Mouse (Mus musculus): ENCODE results near the gene Smarcd3. TPM values are rescaled to one million over a fixed set of nuclear protein-coding genes. Genes with fewer than 3 reads are reported as not detected.
"Not testable (repeated sequence)": the region's sequence is repeated elsewhere in the genome, so short reads cannot be mapped to it uniquely, and the experiment has no call there.

Gene Smarcd3
- total RNA-seq, 2 experiments from 2014 or later: not detected

GRCm38 (mm10) chr5:24586106-24586505, 38.1 kb downstream of the Smarcd3 start:
- 0 out of 2 replicates have a peak, but pooled peaks have one; percentile 4 for ATAC-seq (replicated peaks; ENCODE audit: low FRiP score, poor library complexity, severe bottlenecking)

GRCm38 (mm10) chr5:24578109-24578963, 45.9 kb downstream of the Smarcd3 start:
- ATAC-seq (replicated peaks; ENCODE audit: low FRiP score, poor library complexity, severe bottlenecking): no peak

GRCm38 (mm10) chr5:24577183-24577929, 46.9 kb downstream of the Smarcd3 start, which contains the start of gene Abcf2:
Gene Abcf2 (minus strand): TSS chr5:24577467.
- peak; percentile 97 for ATAC-seq (replicated peaks; ENCODE audit: low FRiP score, poor library complexity, severe bottlenecking)

- ATAC-seq (replicated peaks; ENCODE audit: low FRiP score, poor library complexity, severe bottlenecking): peak; percentile 37
Measured at GRCm38 (mm10) chr5:24576801-24577182, 47.4 kb downstream of the Smarcd3 start.

GRCm38 (mm10) chr5:24575948-24576347, 48.3 kb downstream of the Smarcd3 start:
- ATAC-seq (replicated peaks; ENCODE audit: low FRiP score, poor library complexity, severe bottlenecking): no peak

GRCm38 (mm10) chr5:24556709-24557108, 67.5 kb downstream of the Smarcd3 start, which contains the start of gene 4931409K22Rik:
Gene 4931409K22Rik (minus strand): TSS chr5:24556809.
- ATAC-seq (replicated peaks; ENCODE audit: low FRiP score, poor library complexity, severe bottlenecking): no peak

- ATAC-seq (replicated peaks; ENCODE audit: low FRiP score, poor library complexity, severe bottlenecking): not testable (repeated sequence)
Measured at GRCm38 (mm10) chr5:24555335-24555734, 68.9 kb downstream of the Smarcd3 start.

- no peak for ATAC-seq (replicated peaks; ENCODE audit: low FRiP score, poor library complexity, severe bottlenecking)
Measured at GRCm38 (mm10) chr5:24553621-24554244, 70.5 kb downstream of the Smarcd3 start.

GRCm38 (mm10) chr5:24551317-24551688, 72.9 kb downstream of the Smarcd3 start:
- no peak for ATAC-seq (replicated peaks; ENCODE audit: low FRiP score, poor library complexity, severe bottlenecking)

- no peak for ATAC-seq (replicated peaks; ENCODE audit: low FRiP score, poor library complexity, severe bottlenecking)
Measured at GRCm38 (mm10) chr5:24550598-24551316, 73.5 kb downstream of the Smarcd3 start.

- ATAC-seq (replicated peaks; ENCODE audit: low FRiP score, poor library complexity, severe bottlenecking): no peak
Measured at GRCm38 (mm10) chr5:24542643-24543042, 81.6 kb downstream of the Smarcd3 start.

- no peak for ATAC-seq (replicated peaks; ENCODE audit: low FRiP score, poor library complexity, severe bottlenecking)
Measured at GRCm38 (mm10) chr5:24541144-24541569, 83.1 kb downstream of the Smarcd3 start.

Other genes with a start within 250 kb of the Smarcd3 start
- not detected in 2 replicates for gene Atg9b, start 232.3 kb downstream of the Smarcd3 start, total RNA-seq (2015; ENCODE audit: low replicate concordance)
- not detected in 2 replicates for gene Atg9b, start 232.3 kb downstream of the Smarcd3 start, total RNA-seq (2017; ENCODE audit: low replicate concordance)
- 11.9 TPM in 1 of 2 replicates, not detected in the other for gene Abcb8, start 230.7 kb downstream of the Smarcd3 start, total RNA-seq (2015; ENCODE audit: low replicate concordance)
- gene Abcb8, start 230.7 kb downstream of the Smarcd3 start, total RNA-seq (2017; ENCODE audit: low replicate concordance): 1.7 and 8.0 TPM in 2 replicates
- gene Asic3, start 211.0 kb downstream of the Smarcd3 start, total RNA-seq (2015; ENCODE audit: low replicate concordance): not detected in 2 replicates
- gene Asic3, start 211.0 kb downstream of the Smarcd3 start, total RNA-seq (2017; ENCODE audit: low replicate concordance): not detected in 2 replicates
- 6.3 and 10.8 TPM in 2 replicates for gene Cdk5, start 200.9 kb downstream of the Smarcd3 start, total RNA-seq (2015; ENCODE audit: low replicate concordance)
- gene Cdk5, start 200.9 kb downstream of the Smarcd3 start, total RNA-seq (2017; ENCODE audit: low replicate concordance): 1.7 and 3.7 TPM in 2 replicates
- 16.6 and 44.4 TPM in 2 replicates for gene Slc4a2, start 200.6 kb downstream of the Smarcd3 start, total RNA-seq (2015; ENCODE audit: low replicate concordance)
- gene Slc4a2, start 200.6 kb downstream of the Smarcd3 start, total RNA-seq (2017; ENCODE audit: low replicate concordance): 14.1 and 50.6 TPM in 2 replicates
- gene Fastk, start 179.1 kb downstream of the Smarcd3 start, total RNA-seq (2015; ENCODE audit: low replicate concordance): 37.1 and 78.4 TPM in 2 replicates
- gene Fastk, start 179.1 kb downstream of the Smarcd3 start, total RNA-seq (2017; ENCODE audit: low replicate concordance): 15.8 and 32.3 TPM in 2 replicates
- 5.4 TPM in 1 of 2 replicates, not detected in the other for gene Tmub1, start 176.6 kb downstream of the Smarcd3 start, total RNA-seq (2015; ENCODE audit: low replicate concordance)
- gene Tmub1, start 176.6 kb downstream of the Smarcd3 start, total RNA-seq (2017; ENCODE audit: low replicate concordance): 0.64 and 12.8 TPM in 2 replicates
- 9.6 and 10.5 TPM in 2 replicates for gene Agap3, start 172.2 kb downstream of the Smarcd3 start, total RNA-seq (2015; ENCODE audit: low replicate concordance)
- gene Agap3, start 172.2 kb downstream of the Smarcd3 start, total RNA-seq (2017; ENCODE audit: low replicate concordance): 14.1 and 23.0 TPM in 2 replicates
- gene Gbx1, start 97.2 kb downstream of the Smarcd3 start, total RNA-seq (2015; ENCODE audit: low replicate concordance): not detected in 2 replicates
- gene Gbx1, start 97.2 kb downstream of the Smarcd3 start, total RNA-seq (2017; ENCODE audit: low replicate concordance): not detected in 2 replicates
- gene Asb10, start 83.4 kb downstream of the Smarcd3 start, total RNA-seq (2015; ENCODE audit: low replicate concordance): not detected in 2 replicates
- gene Asb10, start 83.4 kb downstream of the Smarcd3 start, total RNA-seq (2017; ENCODE audit: low replicate concordance): not detected in 2 replicates
- not detected in 2 replicates for gene 4931409K22Rik, start 67.6 kb downstream of the Smarcd3 start, total RNA-seq (2015; ENCODE audit: low replicate concordance)
- gene 4931409K22Rik, start 67.6 kb downstream of the Smarcd3 start, total RNA-seq (2017; ENCODE audit: low replicate concordance): not detected in 2 replicates
- 14.7 and 18.0 TPM in 2 replicates for gene Abcf2, start 46.9 kb downstream of the Smarcd3 start, total RNA-seq (2015; ENCODE audit: low replicate concordance)
- gene Abcf2, start 46.9 kb downstream of the Smarcd3 start, total RNA-seq (2017; ENCODE audit: low replicate concordance): 13.7 and 18.1 TPM in 2 replicates
- gene Chpf2, start 37.7 kb downstream of the Smarcd3 start, total RNA-seq (2015; ENCODE audit: low replicate concordance): 5.9 and 10.5 TPM in 2 replicates
- gene Chpf2, start 37.7 kb downstream of the Smarcd3 start, total RNA-seq (2017; ENCODE audit: low replicate concordance): 5.5 and 11.9 TPM in 2 replicates
- 25.2 and 25.6 TPM in 2 replicates for gene Nub1, start 61.1 kb upstream of the Smarcd3 start, total RNA-seq (2015; ENCODE audit: low replicate concordance)
- gene Nub1, start 61.1 kb upstream of the Smarcd3 start, total RNA-seq (2017; ENCODE audit: low replicate concordance): 24.0 and 29.8 TPM in 2 replicates
- gene Wdr86, start 106.3 kb upstream of the Smarcd3 start, total RNA-seq (2015; ENCODE audit: low replicate concordance): not detected in 2 replicates
- 5.4 TPM in 1 of 2 replicates, not detected in the other for gene Wdr86, start 106.3 kb upstream of the Smarcd3 start, total RNA-seq (2017; ENCODE audit: low replicate concordance)
- gene Crygn, start 133.6 kb upstream of the Smarcd3 start, total RNA-seq (2015; ENCODE audit: low replicate concordance): 21.8 TPM in 1 of 2 replicates, not detected in the other
- gene Crygn, start 133.6 kb upstream of the Smarcd3 start, total RNA-seq (2017; ENCODE audit: low replicate concordance): not detected in 2 replicates
- gene Rheb, start 218.2 kb upstream of the Smarcd3 start, total RNA-seq (2015; ENCODE audit: low replicate concordance): 70.8 and 75.0 TPM in 2 replicates
- 37.6 and 73.3 TPM in 2 replicates for gene Rheb, start 218.2 kb upstream of the Smarcd3 start, total RNA-seq (2017; ENCODE audit: low replicate concordance)

All from erythroid progenitor cell, adult 5-6 weeks (primary cell).